Mouse (Mus musculus): ENCODE measurements around the gene Mapk6. TPM values are rescaled to one million over a fixed set of nuclear protein-coding genes. Genes with fewer than 3 reads are reported as not detected.

Mapk6 gene
- total RNA-seq, 2 experiments from 2014 or later, result 58.7 to 70.7 TPM

DNA sequence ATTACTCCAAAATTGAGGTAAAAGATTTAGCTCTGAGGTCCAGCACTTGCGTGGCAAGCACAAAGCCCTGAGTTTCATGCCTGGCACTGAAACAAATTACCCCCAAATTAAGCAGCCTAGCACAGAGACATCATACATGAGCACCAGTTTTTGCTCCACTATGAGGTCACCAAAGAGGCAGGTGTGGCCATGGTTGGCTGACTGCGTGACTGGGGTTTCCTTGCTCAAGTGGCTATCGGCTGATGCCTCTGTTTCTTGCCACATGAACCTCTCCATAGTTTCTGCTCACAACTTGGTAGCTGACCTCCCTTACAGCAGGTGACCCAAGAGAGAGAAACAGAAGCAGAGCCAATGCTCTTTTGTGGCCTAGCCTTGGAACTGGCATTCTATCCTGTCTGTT, 81.8 kb downstream of the Mapk6 start:
- DNase-seq (ENCODE audit: low spot score in 2 of 2), result no peak

DNA sequence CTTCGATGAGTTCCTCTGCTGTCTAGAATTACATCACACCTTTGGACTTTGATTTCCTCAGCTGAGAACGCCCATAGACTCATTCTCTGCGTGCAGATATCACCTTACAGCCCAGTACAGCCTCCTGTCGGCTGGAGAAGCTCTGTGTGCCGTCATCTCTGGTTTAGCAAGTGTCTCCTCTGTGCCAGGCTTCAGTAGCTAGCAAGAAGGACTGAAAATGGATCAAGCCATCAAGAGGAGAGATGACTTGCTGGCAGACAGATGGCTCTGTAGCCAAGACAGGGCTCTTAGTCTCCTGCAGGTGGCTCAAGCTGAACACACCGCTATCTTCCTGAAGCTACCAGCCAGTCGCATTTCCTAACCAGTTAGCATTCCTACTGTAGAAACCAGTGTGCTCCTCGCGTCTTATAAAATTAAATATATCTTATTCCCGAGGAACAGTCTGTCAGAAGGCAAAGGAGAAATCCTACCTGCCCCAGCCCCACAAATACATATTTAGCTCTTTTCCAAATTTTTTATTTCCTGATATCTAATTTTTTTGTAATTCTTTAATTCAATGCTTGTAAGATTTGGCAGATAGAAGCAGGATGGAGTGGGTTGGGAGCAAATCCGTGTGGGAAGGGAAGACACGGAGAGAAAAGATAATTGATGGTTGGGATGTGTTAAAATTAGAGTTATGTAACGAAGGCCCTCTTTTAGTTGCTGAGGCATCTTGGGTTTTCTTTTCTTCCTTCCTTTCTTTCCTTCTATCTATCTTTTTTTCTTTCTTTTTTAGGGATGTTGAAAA, 87.5 kb downstream of the Mapk6 start:
- peak in 1 of 2 experiments; percentile 35 for DNase-seq (ENCODE audit: low spot score in 2 of 2)

DNA sequence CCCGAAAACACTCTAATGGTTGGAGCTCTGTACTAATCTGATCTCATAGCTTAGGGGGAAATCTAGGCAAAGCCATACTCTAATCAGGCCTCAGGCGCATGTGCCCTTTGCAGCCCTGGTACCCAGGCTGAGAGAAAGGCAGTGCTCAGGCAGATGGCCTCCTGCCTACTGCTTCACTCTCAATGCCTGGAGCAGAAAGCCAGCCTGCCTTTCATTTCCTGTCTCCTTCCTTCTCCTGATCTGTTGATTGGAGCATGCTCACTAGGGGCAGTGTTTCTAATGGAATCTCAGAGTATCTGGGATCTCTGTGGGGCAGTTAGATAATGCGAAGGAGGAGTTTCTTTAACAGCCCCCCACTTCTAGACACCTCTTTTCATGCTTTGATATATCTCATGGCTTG, 90.4 kb downstream of the Mapk6 start:
- DNase-seq (ENCODE audit: low spot score in 2 of 2), result no peak

Other genes with a start within 250 kb of the Mapk6 start
- gene Myo5c, start 178.0 kb downstream of the Mapk6 start, total RNA-seq (2021), result 1 to 10 TPM; 4.4 to 8.4 TPM
- gene Gnb5, start 103.7 kb downstream of the Mapk6 start, total RNA-seq (2021), result 100 to 1,000 TPM; 161 to 167 TPM
- gene Bcl2l10, start 62.2 kb downstream of the Mapk6 start, total RNA-seq (2021), result not detected
- gene Leo1, start 31.5 kb upstream of the Mapk6 start, total RNA-seq (2021), result 10 to 100 TPM; 28.8 to 32.0 TPM
- 10 to 100 TPM; 43.1 to 54.8 TPM for gene Tmod3, start 149.7 kb upstream of the Mapk6 start, total RNA-seq (2021)
- 100 to 1,000 TPM; 333 to 352 TPM for gene Tmod2, start 201.3 kb upstream of the Mapk6 start, total RNA-seq (2021)
- 10 to 100 TPM; 67.1 to 67.7 TPM for gene Lysmd2, start 215.7 kb upstream of the Mapk6 start, total RNA-seq (2021)